Mouse (Mus musculus): ENCODE measurements around the gene Acnat2. TPM values are rescaled to one million over a fixed set of nuclear protein-coding genes. Genes with fewer than 3 reads are reported as not detected.
"Not testable (repeated sequence)": the region's sequence is repeated elsewhere in the genome, so short reads cannot be mapped to it uniquely, and the experiment has no call there.

The Acnat2 gene
- polyA plus RNA-seq, 1 experiment from 2014 or later, result not detected

GRCm38 (mm10) chr4:49348001-49348400 lies 60.0 kb downstream of the Acnat2 start:
- not testable (repeated sequence) for H3K4me1 ChIP-seq; ATAC-seq (ENCODE audit: low FRiP score, low read depth); H3K36me3 ChIP-seq; H3K9ac ChIP-seq; H3K4me2 ChIP-seq (replicated peaks); H3K9me3 ChIP-seq; H3K27ac ChIP-seq; H3K4me3 ChIP-seq; H3K27me3 ChIP-seq (replicated peaks)
- 80% methylated on average over 1 of the region's 1 CpGs for WGBS

- not testable (repeated sequence) for H3K9me3 ChIP-seq; H3K27ac ChIP-seq; H3K4me2 ChIP-seq (replicated peaks); H3K4me3 ChIP-seq; H3K9ac ChIP-seq; H3K4me1 ChIP-seq; H3K27me3 ChIP-seq (replicated peaks); ATAC-seq (ENCODE audit: low FRiP score, low read depth); H3K36me3 ChIP-seq
- 87% methylated on average over 3 of the region's 3 CpGs for WGBS
Observed at GRCm38 (mm10) chr4:49340091-49340490, 67.9 kb downstream of the Acnat2 start.

- not testable (repeated sequence) for ATAC-seq (ENCODE audit: low FRiP score, low read depth); H3K9me3 ChIP-seq; H3K36me3 ChIP-seq; H3K4me1 ChIP-seq; H3K27ac ChIP-seq; H3K4me3 ChIP-seq; H3K4me2 ChIP-seq (replicated peaks); H3K9ac ChIP-seq; H3K27me3 ChIP-seq (replicated peaks)
- 92% methylated on average over 3 of the region's 4 CpGs for WGBS
Observed at GRCm38 (mm10) chr4:49337949-49338348, 70.0 kb downstream of the Acnat2 start.

Other genes with a start within 250 kb of the Acnat2 start
- gene Acnat1, start 65.8 kb upstream of the Acnat2 start, polyA plus RNA-seq (2016; fragmentation: Nextera tagmentation; extraction: Ambion mirVana), result not detected in 2 replicates
- 0.27 and 0.30 TPM in 2 replicates for gene Baat, start 98.4 kb upstream of the Acnat2 start, polyA plus RNA-seq (2016; fragmentation: Nextera tagmentation; extraction: Ambion mirVana)
- 77.3 and 78.3 TPM in 2 replicates for gene Mrpl50, start 112.9 kb upstream of the Acnat2 start, polyA plus RNA-seq (2016; fragmentation: Nextera tagmentation; extraction: Ambion mirVana)
- 12.8 and 14.3 TPM in 2 replicates for gene Zfp189, start 113.0 kb upstream of the Acnat2 start, polyA plus RNA-seq (2016; fragmentation: Nextera tagmentation; extraction: Ambion mirVana)
- not detected in 2 replicates for gene Aldob, start 141.4 kb upstream of the Acnat2 start, polyA plus RNA-seq (2016; fragmentation: Nextera tagmentation; extraction: Ambion mirVana)
- 33.7 and 34.5 TPM in 2 replicates for gene Tmem246, start 189.7 kb upstream of the Acnat2 start, polyA plus RNA-seq (2016; fragmentation: Nextera tagmentation; extraction: Ambion mirVana)
- 57.4 and 62.8 TPM in 2 replicates for gene Rnf20, start 223.9 kb upstream of the Acnat2 start, polyA plus RNA-seq (2016; fragmentation: Nextera tagmentation; extraction: Ambion mirVana)

All from neural tube, embryonic 12.5 days (tissue).